Mouse (Mus musculus) heart, adult 2 months (tissue): Measurements from ENCODE around the gene Zfp697.
"Not testable (repeated sequence)": the region's sequence is repeated elsewhere in the genome, so short reads cannot be mapped to it uniquely, and the experiment has no call there.

Experiments used
- CTCF ChIP-seq: fragments of 200-600 bp; IDR thresholded peaks from 2 replicates; pipeline ENCODE4 v1.8.1; 2022; ENCODE audit warnings: antibody characterized with exemption, mild to moderate bottlenecking, moderate library complexity
- EP300 ChIP-seq: fragments of 200-500 bp; IDR thresholded peaks from 2 replicates; pipeline ENCODE4 v1.6.1; 2011; ENCODE audit warnings: low read depth, low read length, control low read depth; ENCODE audit not compliant: insufficient read depth
- POLR2A ChIP-seq: fragments of 200-500 bp; IDR thresholded peaks from 2 replicates; pipeline ENCODE4 v1.6.1; 2011; ENCODE audit warnings: mild to moderate bottlenecking, low read depth, low read length, control low read depth; ENCODE audit not compliant: insufficient read depth

GRCm38 (mm10) chr3:98582202-98582601 lies 199.9 kb downstream of the Zfp697 start:
- not testable (repeated sequence) for TF ChIP-seq CTCF, POLR2A, EP300
